1 mouse cellular context compared by ENCODE assay signal in genomic region chr11:32188881-32189280, GRCm38 (mm10).
A peak's percentile ranks its signal among the peaks of the same experiment; 100 is the strongest.
TF ChIP-seq lines count a peak whose summit lies in the region.

No protein-coding gene starts in this region.

TF ChIP-seq in MEL, 35 proteins besides CTCF, POLR2A, EP300 and RAD21:
- TF ChIP-seq ZC3H11A (IDR thresholded peaks at IDR 0.05; ENCODE audit: low read depth, low read length), result no peak
- no peak for TF ChIP-seq NRF1 (IDR thresholded peaks at IDR 0.05; ENCODE audit: insufficient read depth, low read depth, low read length, poor library complexity, severe bottlenecking)
- no peak for TF ChIP-seq HCFC1 (IDR thresholded peaks at IDR 0.05; ENCODE audit: low read depth, low read length)
- peak; percentile 16; the same call in 1 of the 2 replicates for TF ChIP-seq POLR2AphosphoS2 (IDR thresholded peaks at IDR 0.05; ENCODE audit: low read length)
TF ChIP-seq in MEL: peak in this region for 1.
